In the genomic region with DNA sequence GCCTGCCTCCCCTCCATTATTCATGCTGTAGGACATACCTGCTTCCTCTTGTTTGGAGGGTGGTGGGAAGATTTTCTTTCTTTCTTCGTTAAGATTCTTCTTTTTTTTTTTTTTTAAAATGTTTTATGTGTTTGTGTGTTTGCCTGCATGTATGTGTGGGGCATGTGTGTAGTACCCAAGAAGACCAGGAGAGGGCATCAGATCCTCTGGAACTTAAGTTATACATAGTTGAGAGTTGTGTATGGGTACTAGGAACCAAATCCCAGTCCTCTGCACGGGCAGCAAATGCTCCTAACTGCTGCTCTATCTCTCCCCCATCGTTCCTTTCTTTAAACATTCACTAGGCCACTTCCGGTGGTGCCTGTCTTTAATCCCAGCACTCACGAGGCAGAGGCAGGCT, we compare ENCODE assay signal across 29 mouse cellular contexts. TPM values are rescaled to one million over a fixed set of nuclear protein-coding genes. Genes with fewer than 3 reads are reported as not detected.
DNase-seq lines count a peak whose midpoint lies in the region; ATAC-seq and TF ChIP-seq lines count a peak whose summit lies in the region.
"Had no signal": no experiment of that assay in that cellular context is flagged by ENCODE, and none has a peak within 500 bp of the region (broad histone marks: within the 10 kb centered on the region; RNA-seq: fewer than 3 reads in every experiment).

No protein-coding gene starts in this region.

- no peak for DNase-seq in liver, embryonic 14.5 days (ENCODE audit: low read depth in 3 of 3, low spot score in 3 of 3)
- no peak for DNase-seq in liver
- no peak for DNase-seq in midbrain, postnatal 0 days (ENCODE audit: low spot score)
- DNase-seq in R1 (ENCODE audit: low read depth, low spot score) = peak; percentile 59
- DNase-seq in cerebellum, adult 11-12 months = no peak
- no peak for DNase-seq in forebrain, postnatal 0 days
- DNase-seq: adrenal gland, adult 8-10 months; adrenal gland, postnatal 36 days; cerebellum, adult 8-10 months; cerebellum, postnatal 14 days; embryo, embryonic 11 days; gastrocnemius, postnatal 10 days; heart, adult 18-20 months had no signal

- H3K27me3 ChIP-seq in liver, embryonic 14.5 days (ENCODE audit: control insufficient read depth, insufficient read depth, low read length) = no peaks in the 10 kb centered on the region
- no peaks in the 10 kb centered on the region for H3K27me3 ChIP-seq in midbrain, postnatal 0 days (ENCODE audit: insufficient read depth, low read length)
- H3K27me3 ChIP-seq in midbrain, embryonic 13.5 days = peaks cover 12% of the 10 kb centered on the region
- H3K27me3 ChIP-seq in forebrain, postnatal 0 days (ENCODE audit: insufficient read depth, low read length) = no peaks in the 10 kb centered on the region
- H3K27me3 ChIP-seq: forebrain, embryonic 15.5 days; hindbrain, embryonic 15.5 days had no signal

- ATAC-seq in liver, embryonic 14.5 days (ENCODE audit: insufficient read depth) = no peak
- no peak for ATAC-seq in midbrain, postnatal 0 days (ENCODE audit: low FRiP score)
- no peak for ATAC-seq in midbrain, embryonic 13.5 days
- ATAC-seq in forebrain, postnatal 0 days = no peak
- ATAC-seq: forebrain, embryonic 15.5 days; inflammation-experienced regulatory T-cells, adult 6 months; Patski had no signal

- H3K27ac ChIP-seq in liver, embryonic 14.5 days = no peak overlapping the region
- H3K27ac ChIP-seq in midbrain, postnatal 0 days (ENCODE audit: low read depth, low read length) = no peak overlapping the region
- no peak overlapping the region for H3K27ac ChIP-seq in midbrain, embryonic 13.5 days
- no peak overlapping the region for H3K27ac ChIP-seq in forebrain, postnatal 0 days (ENCODE audit: low read depth, low read length)
- H3K27ac ChIP-seq: embryonic facial prominence, embryonic 15.5 days; forebrain, embryonic 15.5 days; hindbrain, embryonic 15.5 days had no signal

- no peaks in the 10 kb centered on the region for H3K36me3 ChIP-seq in liver, embryonic 14.5 days (replicated peaks; ENCODE audit: control insufficient read depth, insufficient read depth, low read depth)
- H3K36me3 ChIP-seq in midbrain, postnatal 0 days (ENCODE audit: insufficient read depth, low read length) = no peaks in the 10 kb centered on the region
- no peaks in the 10 kb centered on the region for H3K36me3 ChIP-seq in midbrain, embryonic 13.5 days
- no peaks in the 10 kb centered on the region for H3K36me3 ChIP-seq in forebrain, postnatal 0 days (ENCODE audit: insufficient read depth)
- H3K36me3 ChIP-seq: embryonic facial prominence, embryonic 15.5 days; forebrain, embryonic 15.5 days; hindbrain, embryonic 15.5 days had no signal

- no peak overlapping the region for H3K4me2 ChIP-seq in liver, embryonic 14.5 days (ENCODE audit: low read depth)
- H3K4me2 ChIP-seq in midbrain, postnatal 0 days (ENCODE audit: low read depth, low read length, poor library complexity, severe bottlenecking) = no peak overlapping the region
- no peak overlapping the region for H3K4me2 ChIP-seq in midbrain, embryonic 13.5 days (replicated peaks)
- no peak overlapping the region for H3K4me2 ChIP-seq in forebrain, postnatal 0 days (ENCODE audit: low read depth)
- H3K4me2 ChIP-seq: embryonic facial prominence, embryonic 15.5 days; forebrain, embryonic 15.5 days; heart, embryonic 12.5 days; hindbrain, embryonic 15.5 days had no signal

- peaks cover 10 to 15% of the 10 kb centered on the region in 2 experiments for H3K4me1 ChIP-seq in liver, embryonic 14.5 days (replicated peaks; ENCODE audit: control insufficient read depth in 2 of 2, insufficient read depth in 2 of 2, low read length in 1 of 2)
- H3K4me1 ChIP-seq in midbrain, postnatal 0 days (ENCODE audit: insufficient read depth, low read length) = no peaks in the 10 kb centered on the region
- peaks cover 25% of the 10 kb centered on the region for H3K4me1 ChIP-seq in midbrain, embryonic 13.5 days (replicated peaks)
- H3K4me1 ChIP-seq in forebrain, postnatal 0 days (ENCODE audit: insufficient read depth) = no peaks in the 10 kb centered on the region

- H3K9ac ChIP-seq in liver, embryonic 14.5 days (replicated peaks) = no peak overlapping the region
- no peak overlapping the region for H3K9ac ChIP-seq in midbrain, postnatal 0 days (replicated peaks; ENCODE audit: low read length, poor library complexity, severe bottlenecking)
- no peak overlapping the region for H3K9ac ChIP-seq in midbrain, embryonic 13.5 days (replicated peaks)
- H3K9ac ChIP-seq in forebrain, postnatal 0 days = no peak overlapping the region
- H3K9ac ChIP-seq: embryonic facial prominence, embryonic 15.5 days; forebrain, embryonic 15.5 days; heart, embryonic 12.5 days; hindbrain, embryonic 15.5 days had no signal

- 69% methylated on average over 5 of the region's 5 CpGs for WGBS in liver, embryonic 14.5 days (ENCODE audit: insufficient replicate concordance)
- 91% methylated on average over 5 of the region's 5 CpGs for WGBS in midbrain, postnatal 0 days
- WGBS in midbrain, embryonic 13.5 days = 93% methylated on average over 5 of the region's 5 CpGs
- WGBS in forebrain, postnatal 0 days = 91% methylated on average over 5 of the region's 5 CpGs

- TF ChIP-seq EP300 in liver, embryonic 14.5 days (IDR thresholded peaks at IDR 0.05; ENCODE audit: low read depth) = no peak

- no peak overlapping the region for H3K4me3 ChIP-seq in liver, embryonic 14.5 days (ENCODE audit: insufficient read depth in 1 of 2, low read depth in 2 of 2, low read length in 2 of 2)
- H3K4me3 ChIP-seq in midbrain, postnatal 0 days (ENCODE audit: low read depth, low read length) = no peak overlapping the region
- no peak overlapping the region for H3K4me3 ChIP-seq in midbrain, embryonic 13.5 days (replicated peaks)
- no peak overlapping the region for H3K4me3 ChIP-seq in forebrain, postnatal 0 days (ENCODE audit: low read depth, low read length)
- H3K4me3 ChIP-seq: embryonic facial prominence, embryonic 15.5 days; erythroblast, embryonic 14.5 days; forebrain, embryonic 10.5 days; forebrain, embryonic 15.5 days; heart, embryonic 12.5 days; hindbrain, embryonic 15.5 days had no signal

- TF ChIP-seq CTCF in liver, embryonic 14.5 days (IDR thresholded peaks at IDR 0.05; ENCODE audit: low read depth) = peak; percentile 9; the same call in 1 of the 2 replicates
- peak; percentile 20; the same call in 1 of the 2 replicates for TF ChIP-seq CTCF in midbrain, postnatal 0 days (IDR thresholded peaks at IDR 0.05)
- no peak for TF ChIP-seq CTCF in forebrain, postnatal 0 days (IDR thresholded peaks at IDR 0.05; ENCODE audit: low read depth)

- no peaks in the 10 kb centered on the region for H3K9me3 ChIP-seq in liver, embryonic 14.5 days (ENCODE audit: control insufficient read depth, low read length)
- H3K9me3 ChIP-seq in midbrain, postnatal 0 days (ENCODE audit: low read length) = no peaks in the 10 kb centered on the region
- H3K9me3 ChIP-seq in midbrain, embryonic 13.5 days = no peaks in the 10 kb centered on the region
- no peaks in the 10 kb centered on the region for H3K9me3 ChIP-seq in forebrain, postnatal 0 days (ENCODE audit: low read length)
- H3K9me3 ChIP-seq: embryonic facial prominence, embryonic 15.5 days; forebrain, embryonic 15.5 days; hindbrain, embryonic 15.5 days had no signal

RNA-seq across cellular contexts. Expression of a gene that starts 28.9 kb away (rescaled TPM):
- 0.69 and 0.70 TPM in 2 replicates for polyA plus RNA-seq in liver, embryonic 14.5 days (2012; rRNA removed)
- 0.86 and 1.6 TPM in 2 replicates for polyA plus RNA-seq in liver, embryonic 14.5 days (2014; fragmentation: Nextera tagmentation; extraction: Ambion mirVana)
- total RNA-seq in midbrain, postnatal 0 days (2014; rRNA removed) = 10.7 and 13.4 TPM in 2 replicates
- 9.3 and 12.0 TPM in 2 replicates for polyA plus RNA-seq in midbrain, postnatal 0 days (2015; fragmentation: Nextera tagmentation; extraction: Ambion mirVana)
- polyA plus RNA-seq in midbrain, embryonic 13.5 days (2015; fragmentation: Nextera tagmentation; extraction: Ambion mirVana) = 8.7 and 12.5 TPM in 2 replicates
- 9.8 and 10.7 TPM in 2 replicates for total RNA-seq in forebrain, postnatal 0 days (2014; rRNA removed)
- 7.8 and 16.3 TPM in 2 replicates for polyA plus RNA-seq in forebrain, postnatal 0 days (2015; fragmentation: Nextera tagmentation; extraction: Ambion mirVana)
- polyA plus RNA-seq: Patski had no signal

RNA-seq across cellular contexts. Expression of a gene that starts 59.9 kb away (rescaled TPM):
- not detected in 2 replicates for polyA plus RNA-seq in liver, embryonic 14.5 days (2012; rRNA removed)
- polyA plus RNA-seq in liver, embryonic 14.5 days (2014; fragmentation: Nextera tagmentation; extraction: Ambion mirVana) = not detected in 2 replicates
- not detected in 2 replicates for total RNA-seq in midbrain, postnatal 0 days (2014; rRNA removed)
- not detected in 2 replicates for polyA plus RNA-seq in midbrain, postnatal 0 days (2015; fragmentation: Nextera tagmentation; extraction: Ambion mirVana)
- polyA plus RNA-seq in midbrain, embryonic 13.5 days (2015; fragmentation: Nextera tagmentation; extraction: Ambion mirVana) = not detected in 2 replicates
- not detected in 2 replicates for total RNA-seq in forebrain, postnatal 0 days (2014; rRNA removed)
- polyA plus RNA-seq in forebrain, postnatal 0 days (2015; fragmentation: Nextera tagmentation; extraction: Ambion mirVana) = not detected in 2 replicates
- total RNA-seq: adrenal gland, adult 8-10 months; adrenal gland, postnatal 36 days; common myeloid progenitor, adult 5-6 weeks; gastrocnemius, postnatal 10 days; gastrocnemius, postnatal 4 days; heart, adult 18-20 months; heart, postnatal 25 days had no signal
- polyA plus RNA-seq: embryonic facial prominence, embryonic 11.5 days; embryonic facial prominence, embryonic 15.5 days; erythroblast, embryonic 14.5 days; forebrain, embryonic 10.5 days; forebrain, embryonic 15.5 days; frontal cortex, adult 2 months; heart, embryonic 12.5 days; heart, embryonic 16.5 days; hindbrain, embryonic 11.5 days; hindbrain, embryonic 15.5 days; inflammation-experienced regulatory T-cells, adult 6 months; Patski had no signal
